Mouse (Mus musculus): Measurements from ENCODE around the gene Fam168b. TPM values are rescaled to one million over a fixed set of nuclear protein-coding genes. Genes with fewer than 3 reads are reported as not detected.
A peak's percentile ranks its signal among the peaks of the same experiment; 100 is the strongest.

Gene Fam168b
- polyA plus RNA-seq, 1 experiment from 2014 or later: 55.2 TPM

DNA sequence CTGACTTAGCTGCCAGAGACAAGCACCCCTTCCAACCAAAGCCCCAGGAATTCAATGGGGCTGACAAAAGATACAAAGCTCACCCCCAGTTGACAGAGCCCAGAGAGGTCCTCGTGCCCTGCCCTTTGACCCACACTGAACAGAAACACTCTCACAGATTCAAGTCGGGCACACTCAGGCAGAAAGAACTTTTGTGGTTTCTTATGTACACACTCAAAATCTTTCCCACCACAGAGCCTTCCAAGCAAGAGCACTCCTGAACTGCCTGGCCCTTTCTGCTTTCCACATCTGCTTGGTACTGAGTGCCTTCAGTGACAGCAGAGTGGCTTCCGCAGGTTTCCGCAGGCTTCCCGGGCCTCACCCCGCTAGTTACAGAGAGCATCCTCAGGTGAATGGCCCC is 27.0 kb downstream of the Fam168b start:
- DNase-seq (ENCODE audit: low spot score): no peak

DNA sequence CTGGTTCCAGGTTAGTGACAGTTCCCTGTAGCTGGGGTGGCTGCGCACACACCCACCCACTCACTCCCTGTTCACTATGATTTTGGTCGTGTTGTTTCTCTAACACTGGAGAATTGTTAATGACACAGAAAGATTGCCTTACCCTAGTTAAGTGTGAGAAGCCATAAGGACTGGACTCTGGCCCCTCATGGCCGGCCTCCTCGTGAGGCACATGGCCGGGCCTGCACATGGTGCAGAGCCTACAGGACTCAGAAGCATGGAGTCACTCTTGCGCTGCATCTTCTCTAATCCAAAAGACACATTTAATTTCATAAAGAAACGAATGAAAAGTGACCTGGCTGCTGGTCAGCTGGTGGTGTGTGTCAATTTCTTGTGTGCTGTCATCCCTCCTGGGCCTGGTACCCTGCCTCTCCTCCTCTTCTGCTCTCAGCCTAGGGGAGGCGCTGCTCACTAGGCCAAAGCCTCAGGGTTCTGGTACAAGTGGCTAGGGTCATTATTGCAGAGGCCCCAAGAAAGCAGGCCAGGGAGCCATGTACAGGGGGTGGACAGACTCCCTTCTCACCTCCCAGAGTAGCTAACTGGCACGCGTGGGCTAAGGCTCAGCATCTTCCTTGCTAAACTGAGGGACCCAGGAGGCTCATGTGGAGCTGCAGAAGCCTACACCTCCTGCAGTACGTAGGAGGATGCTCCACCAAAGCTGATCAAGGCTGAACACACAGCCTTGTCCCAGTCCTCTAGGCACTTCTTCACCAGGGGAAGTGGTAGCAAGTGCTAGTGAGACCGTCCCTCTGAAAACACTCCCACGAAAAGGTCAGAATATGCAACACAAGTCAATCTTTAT is 30.2 kb downstream of the Fam168b start:
- DNase-seq (ENCODE audit: low spot score): no peak

DNA sequence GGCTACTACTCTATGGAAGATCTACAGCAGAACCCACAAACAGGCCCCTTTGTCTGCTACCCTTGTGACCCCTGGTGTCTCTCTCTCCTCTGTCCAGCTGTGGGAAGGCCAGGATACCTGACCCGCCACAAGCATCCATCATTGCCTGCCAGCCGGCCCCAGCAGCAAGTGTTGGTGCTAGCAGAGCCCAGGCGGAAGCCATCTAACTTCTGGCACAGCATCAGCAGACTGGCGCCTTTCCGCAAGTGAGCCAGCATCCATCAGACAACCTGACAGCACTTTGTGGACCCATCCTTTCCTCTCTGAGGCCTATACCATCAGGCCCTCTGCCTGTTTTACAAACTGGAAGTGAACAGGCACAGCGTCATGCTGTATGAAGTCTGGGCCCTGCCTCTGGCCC is 31.3 kb downstream of the Fam168b start:
- DNase-seq (ENCODE audit: low spot score): no peak

DNA sequence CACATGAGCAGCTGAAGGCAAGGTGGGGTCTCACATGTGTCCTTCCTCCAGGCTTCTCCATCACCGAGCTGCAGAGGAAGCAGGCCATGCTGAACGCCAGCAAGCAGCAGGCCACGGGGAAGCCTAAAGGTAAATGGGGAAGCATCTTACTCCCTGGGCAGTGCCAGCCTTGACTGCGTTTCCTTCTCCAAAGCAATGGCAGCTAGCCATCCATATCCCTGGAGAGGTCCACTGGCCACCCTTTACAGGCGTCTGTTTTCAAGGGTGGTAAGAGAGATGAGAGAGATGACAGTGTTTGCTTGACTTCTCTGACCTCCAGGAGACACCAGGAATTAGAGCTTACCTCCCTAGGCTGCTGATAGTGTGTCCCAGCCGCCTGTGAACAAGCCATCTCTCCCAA is 31.8 kb downstream of the Fam168b start:
- DNase-seq (ENCODE audit: low spot score): no peak

DNA sequence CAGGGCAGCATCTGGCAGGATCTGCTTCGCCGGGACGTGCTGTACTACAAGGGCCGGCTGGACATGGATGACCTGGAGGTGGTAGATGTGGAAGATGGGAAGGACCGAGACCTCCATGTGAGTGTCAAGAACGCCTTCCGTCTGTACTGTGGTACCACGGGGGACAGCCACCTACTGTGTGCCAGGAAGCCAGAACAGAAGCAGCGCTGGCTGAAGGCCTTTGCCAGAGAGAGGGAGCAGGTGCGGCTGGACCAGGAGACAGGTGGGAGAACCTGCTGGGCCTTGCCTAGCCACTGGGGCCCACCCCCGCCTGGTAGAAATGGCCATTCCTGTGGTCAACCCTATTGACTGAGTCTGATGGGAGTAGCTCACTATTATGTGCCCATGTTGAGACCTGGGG is 32.6 kb downstream of the Fam168b start:
- DNase-seq (ENCODE audit: low spot score): no peak

DNA sequence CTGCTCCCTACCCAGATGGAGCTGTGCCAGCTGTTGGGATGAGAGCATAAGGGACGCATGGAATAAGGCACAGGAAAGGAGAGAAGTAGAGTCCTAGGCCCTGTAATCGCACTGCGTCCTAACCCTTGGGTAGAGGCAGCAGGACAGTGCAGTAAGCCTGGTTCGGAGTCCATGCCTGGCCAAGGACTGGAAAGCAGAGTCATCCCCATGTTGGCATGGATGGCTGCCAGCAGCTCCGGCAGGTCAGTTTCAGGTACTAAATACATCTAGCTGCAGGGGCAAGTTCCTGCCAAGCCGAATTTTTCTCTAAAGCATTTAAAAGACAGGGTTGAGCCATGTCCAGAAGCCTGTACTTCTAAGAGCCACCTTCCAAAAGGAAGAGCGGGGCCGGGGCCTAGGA is 34.4 kb downstream of the Fam168b start:
- no peak for DNase-seq (ENCODE audit: low spot score)

DNA sequence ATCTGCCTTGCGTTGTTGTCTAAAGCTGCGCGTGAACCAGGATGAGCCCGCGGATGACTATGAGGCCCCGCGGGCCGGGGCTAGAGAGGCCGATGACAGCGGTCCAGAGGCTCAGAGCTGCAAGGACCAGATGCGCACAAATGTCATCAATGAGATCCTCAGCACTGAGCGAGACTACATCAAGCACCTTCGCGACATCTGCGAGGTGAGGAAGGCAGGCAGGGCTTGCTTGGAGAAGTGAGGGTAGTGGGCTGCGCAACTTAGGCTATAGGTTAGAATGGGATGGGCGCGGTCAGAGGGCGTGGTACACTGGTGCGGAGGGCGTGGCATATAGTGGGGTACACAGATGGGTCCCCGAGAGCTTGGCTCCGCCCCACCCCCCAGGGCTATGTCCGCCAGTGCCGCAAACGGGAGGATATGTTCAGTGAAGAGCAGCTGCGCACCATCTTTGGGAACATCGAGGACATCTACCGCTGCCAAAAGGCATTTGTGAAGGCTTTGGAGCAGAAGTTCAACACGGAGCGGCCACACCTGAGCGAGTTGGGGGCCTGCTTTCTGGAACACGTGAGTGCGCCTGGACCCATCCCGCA is 36.8 kb downstream of the Fam168b start:
- no peak for DNase-seq (ENCODE audit: low spot score)

DNA sequence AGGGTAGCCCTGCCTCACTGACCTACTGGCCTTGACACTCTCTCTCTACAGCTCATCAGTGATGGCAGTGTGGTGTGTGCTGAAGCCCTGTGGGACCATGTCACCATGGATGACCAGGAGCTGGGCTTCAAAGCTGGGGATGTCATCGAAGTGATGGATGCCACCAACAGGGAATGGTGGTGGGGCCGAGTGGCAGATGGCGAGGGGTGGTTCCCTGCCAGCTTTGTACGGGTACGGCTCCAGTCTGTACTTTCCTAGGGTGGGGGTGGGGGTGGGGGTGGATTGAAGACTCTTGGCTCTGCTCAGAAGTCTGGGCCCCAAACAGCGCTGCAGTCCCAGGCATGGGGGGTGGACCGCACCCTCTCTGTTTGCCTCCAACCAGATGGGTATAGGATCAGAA is 38.0 kb downstream of the Fam168b start:
- no peak for DNase-seq (ENCODE audit: low spot score)

DNA sequence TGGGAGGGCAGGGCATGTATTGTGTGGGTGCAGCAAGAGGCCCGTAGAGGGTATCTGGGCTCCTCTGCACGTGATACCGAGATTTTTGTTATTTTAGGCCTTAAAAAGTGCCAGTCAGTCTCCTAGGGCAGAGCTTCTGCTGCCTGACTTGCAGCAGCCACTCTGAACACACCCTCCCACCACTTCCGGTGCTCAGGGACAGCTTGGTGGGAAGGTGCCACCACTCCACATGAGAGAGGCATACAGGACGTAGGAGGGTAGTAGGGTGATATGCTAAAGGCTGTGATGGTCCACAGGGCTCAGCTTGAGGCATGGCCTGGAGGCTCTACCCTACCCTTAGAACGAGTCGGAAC is 40.6 kb downstream of the Fam168b start:
- DNase-seq (ENCODE audit: low spot score): peak; percentile 83

DNA sequence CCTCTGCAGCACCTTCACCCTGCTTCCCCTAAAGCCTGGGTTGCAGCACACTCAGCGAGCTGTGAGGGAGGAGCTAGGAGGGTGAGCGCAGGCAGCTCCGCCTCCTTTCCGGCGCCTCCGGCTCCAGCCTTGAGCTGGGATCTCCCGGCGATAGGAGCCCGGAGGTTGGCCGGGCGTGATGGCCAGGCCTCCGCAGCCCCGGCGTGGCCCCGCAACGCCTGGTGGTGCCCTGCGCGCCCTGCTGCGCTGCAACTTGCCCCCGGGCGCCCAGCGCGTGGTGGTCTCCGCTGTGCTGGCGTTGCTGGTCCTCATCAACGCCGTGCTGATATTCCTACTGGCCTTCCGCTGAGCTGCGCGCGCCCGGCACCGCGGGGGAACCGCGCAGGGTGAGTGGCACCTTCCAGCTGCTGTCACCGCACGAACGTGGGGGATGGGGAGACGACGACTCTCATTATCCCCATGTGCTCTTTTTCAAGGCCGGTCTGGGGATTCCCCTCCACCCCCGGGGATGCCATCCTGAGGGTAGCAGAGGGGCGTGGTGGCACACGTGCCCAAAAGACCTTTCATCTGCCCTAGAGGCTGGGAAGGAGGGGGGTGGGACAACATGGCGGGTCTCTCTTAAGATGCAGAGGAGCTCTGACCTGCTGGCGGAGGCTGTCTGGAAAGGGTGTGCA is 41.1 kb downstream of the Fam168b start:
- peak; percentile 74 for DNase-seq (ENCODE audit: low spot score)

DNA sequence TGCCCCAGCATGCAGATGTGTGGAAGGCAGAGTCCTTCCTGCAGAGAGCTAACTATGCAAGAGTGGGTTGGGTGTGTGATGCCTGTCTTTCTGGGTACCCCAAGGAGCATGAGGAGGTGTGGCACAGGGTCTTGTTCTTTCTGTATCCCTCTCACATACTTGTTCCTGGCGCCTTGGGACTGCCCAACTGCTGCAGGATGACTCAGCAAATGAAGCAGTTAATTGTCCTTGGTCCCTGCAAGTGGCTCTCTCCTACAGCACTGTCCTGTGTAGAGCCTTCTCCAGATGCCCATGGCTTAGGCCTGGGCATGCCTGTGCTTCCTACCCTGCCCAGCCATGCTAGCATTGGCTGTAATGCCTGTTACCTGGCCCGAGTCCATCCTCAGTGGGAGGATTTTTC is 43.7 kb downstream of the Fam168b start:
- DNase-seq (ENCODE audit: low spot score): no peak

DNA sequence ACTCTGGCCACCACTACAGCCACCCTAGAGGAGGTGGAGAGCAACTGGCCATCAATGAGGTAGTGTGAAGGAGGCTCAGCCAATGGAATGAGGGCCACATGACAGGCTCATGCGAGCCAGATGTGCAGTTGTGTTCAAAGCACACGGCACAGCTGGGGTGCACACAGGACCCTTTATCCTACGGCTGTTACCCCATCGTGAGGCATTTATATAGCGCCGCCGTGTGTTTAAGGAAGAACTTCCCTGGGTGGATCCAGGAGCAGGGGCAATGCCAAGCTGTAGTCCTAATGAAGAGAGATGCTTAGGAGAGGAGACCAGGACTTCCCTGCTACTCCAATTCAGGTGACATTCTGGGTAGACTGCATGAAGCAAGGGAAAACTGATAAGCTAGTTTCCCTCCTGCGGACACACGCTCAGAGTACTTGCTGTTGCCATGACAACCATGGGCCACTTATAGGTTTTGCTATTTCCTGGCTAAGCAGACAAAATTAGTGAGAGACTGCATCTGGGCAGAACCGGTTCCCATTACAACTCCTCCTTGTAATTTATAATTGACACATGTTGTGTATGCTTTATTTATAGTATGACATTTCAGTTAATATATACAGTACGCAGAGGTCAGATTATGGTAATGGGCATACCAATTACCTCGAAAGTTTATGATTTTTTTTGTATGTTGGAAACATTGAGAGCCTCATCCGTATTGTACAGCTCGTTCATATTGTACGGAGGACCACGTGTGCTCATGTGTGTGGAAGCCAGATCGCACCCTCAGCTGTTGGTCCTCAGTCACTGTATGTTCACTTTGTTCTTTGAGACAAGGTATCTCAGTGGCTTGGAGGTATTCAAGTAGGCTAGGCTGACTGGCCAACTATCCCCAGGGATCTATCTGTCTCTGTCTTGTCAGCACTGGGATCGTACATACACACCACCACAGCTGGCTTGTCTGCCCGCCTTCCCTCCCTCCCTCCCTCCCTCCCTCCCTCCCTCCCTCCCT is 49.3 kb downstream of the Fam168b start:
- DNase-seq (ENCODE audit: low spot score): no peak

DNA sequence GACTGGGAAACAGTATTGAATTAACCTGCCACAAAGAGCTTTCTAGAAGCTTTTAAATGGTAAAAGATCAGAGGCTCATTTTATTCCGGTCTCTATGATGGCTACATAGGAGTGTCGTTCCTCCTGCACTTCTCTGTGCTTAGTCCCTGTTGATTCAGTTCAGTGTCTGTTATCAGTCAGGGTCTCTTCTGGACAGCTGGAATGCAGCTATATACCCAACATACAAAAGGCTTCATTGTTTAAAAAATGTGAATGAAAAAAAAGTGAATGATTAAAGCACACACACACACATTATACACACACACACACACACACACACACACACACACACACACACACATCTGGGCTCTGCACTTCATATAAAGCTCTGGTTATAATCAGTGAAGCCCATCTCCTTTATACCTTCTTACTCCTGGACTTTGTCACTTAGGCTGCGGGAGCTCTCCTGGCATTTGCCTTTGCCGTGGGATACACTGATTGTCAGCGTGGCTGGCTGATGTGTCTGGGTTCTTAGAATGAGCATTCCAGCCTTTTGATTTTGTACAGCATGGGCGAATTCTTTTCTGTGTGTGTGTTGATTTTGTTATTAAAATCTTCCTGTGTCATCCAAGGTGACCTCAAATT is 59.2 kb downstream of the Fam168b start:
- DNase-seq (ENCODE audit: low spot score): no peak

DNA sequence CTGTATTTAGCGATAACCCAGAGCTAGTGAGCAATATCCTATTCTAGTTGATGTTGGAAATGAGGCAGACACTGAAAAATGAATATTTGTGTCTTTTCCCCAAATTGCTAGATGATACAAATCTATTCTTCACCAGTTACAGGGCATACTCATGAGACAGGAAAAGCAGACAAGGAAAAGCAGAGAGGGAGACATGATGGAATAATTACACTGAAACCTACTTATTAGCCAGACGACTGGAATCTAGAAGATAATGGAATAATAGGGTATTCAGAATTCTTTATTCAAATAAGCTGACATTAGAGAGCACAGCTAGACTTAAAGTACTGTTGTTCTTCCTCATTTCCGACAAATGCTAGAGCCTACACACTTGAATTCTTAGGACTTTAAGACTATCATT is 67.0 kb downstream of the Fam168b start:
- no peak for DNase-seq (ENCODE audit: low spot score)

DNA sequence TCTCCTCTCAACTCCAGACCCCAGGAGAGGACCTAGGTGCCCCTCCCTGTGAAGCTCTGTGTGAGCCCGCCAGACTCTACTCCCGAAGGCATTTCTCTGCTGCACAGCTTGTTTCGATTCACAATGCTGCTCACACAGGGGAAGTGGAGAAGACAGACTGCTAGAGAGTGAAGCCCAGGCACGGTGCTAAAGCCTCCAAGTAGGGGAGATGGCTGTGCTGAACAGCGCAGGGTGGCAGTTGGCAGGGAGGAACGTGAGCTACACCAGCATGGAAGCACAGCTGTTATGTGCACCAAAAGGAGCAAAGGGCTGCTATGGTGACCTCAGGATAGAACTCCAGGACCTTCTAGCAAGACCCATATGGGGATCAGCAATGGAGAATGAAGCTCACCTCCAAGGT is 74.0 kb downstream of the Fam168b start:
- DNase-seq (ENCODE audit: low spot score): no peak

DNA sequence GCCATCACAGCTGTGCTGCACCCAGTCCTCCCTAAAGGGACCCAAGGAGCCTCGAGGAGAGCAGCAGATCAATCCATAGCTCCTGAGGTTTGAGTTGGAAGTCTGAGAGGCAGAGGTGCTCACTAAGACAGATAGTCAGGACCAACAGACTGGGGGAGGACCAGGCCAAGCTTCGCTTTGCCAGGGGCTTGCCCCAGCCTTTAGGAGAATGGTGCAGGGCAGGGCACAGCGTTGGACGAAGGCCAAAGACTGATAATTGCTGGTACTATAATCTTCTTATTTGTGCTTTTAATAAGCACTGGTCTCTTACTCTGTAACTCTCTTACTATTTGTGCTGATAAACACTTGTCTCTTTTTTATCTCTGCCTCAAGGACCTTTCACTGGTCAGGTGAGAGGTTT is 75.0 kb downstream of the Fam168b start:
- no peak for DNase-seq (ENCODE audit: low spot score)

DNA sequence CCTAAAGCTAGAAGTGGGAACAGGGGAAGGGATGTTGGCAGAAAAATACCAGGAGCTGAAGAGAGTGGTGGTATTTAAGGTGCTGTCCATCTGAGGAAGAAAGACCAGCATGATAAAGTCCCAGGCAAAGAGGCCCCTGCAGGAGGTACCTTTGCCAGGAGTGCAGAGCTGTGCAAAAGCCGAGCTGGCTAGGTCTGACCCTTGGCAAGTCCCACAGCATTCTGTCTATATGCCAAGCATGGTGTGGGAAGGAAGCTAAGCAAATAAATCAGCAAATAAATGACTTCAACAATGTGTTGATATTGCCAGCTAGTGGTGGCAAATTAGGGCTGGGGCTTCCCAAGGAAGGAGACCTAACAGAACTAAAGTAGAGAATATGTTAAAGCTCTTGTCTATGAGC is 76.0 kb downstream of the Fam168b start:
- no peak for DNase-seq (ENCODE audit: low spot score)

Measured in thymus, postnatal 0 days (tissue).